Mouse (Mus musculus) limb, embryonic 15.5 days (tissue): Measurements from ENCODE around the gene Tmem220. TPM values are rescaled to one million over a fixed set of nuclear protein-coding genes. Genes with fewer than 3 reads are reported as not detected.

Source experiments
- polyA plus RNA-seq: library from polyadenylated mRNA; unstranded; fragments of >200 nt; fragmentation: Nextera tagmentation; extraction: Ambion mirVana; gene quantifications from 2 replicates; pipeline ENCODE4 v1.2.1, GENCODE M21; 2015

Gene Tmem220
- polyA plus RNA-seq, 1 experiment from 2014 or later, result 1.1 TPM

Other genes starting within 250 kb of the Tmem220 start
- gene Pirt, start 113.2 kb upstream of the Tmem220 start, polyA plus RNA-seq, result 0.15 TPM in 2 replicates
- gene Tmem238l, start 68.5 kb upstream of the Tmem220 start, polyA plus RNA-seq, result 0.29 TPM in 1 of 2 replicates, not detected in the other
- 30.3 and 33.8 TPM in 2 replicates for gene Adprm, start 27.4 kb downstream of the Tmem220 start, polyA plus RNA-seq
- gene Sco1, start 27.5 kb downstream of the Tmem220 start, polyA plus RNA-seq, result 16.4 and 16.8 TPM in 2 replicates
- 127 and 317 TPM in 2 replicates for gene Myh3, start 53.1 kb downstream of the Tmem220 start, polyA plus RNA-seq
- 0.27 and 0.52 TPM in 2 replicates for gene Myh2, start 145.9 kb downstream of the Tmem220 start, polyA plus RNA-seq
- 1.0 and 1.2 TPM in 2 replicates for gene Myh1, start 174.9 kb downstream of the Tmem220 start, polyA plus RNA-seq
- 0.10 and 0.12 TPM in 2 replicates for gene Myh4, start 212.9 kb downstream of the Tmem220 start, polyA plus RNA-seq